Mouse (Mus musculus): Measurements from ENCODE around the gene Peli1.

Peli1 gene

GRCm38 (mm10) chr11:21091067-21091427 lies at the start of gene Peli1:
Peli1 (plus strand) TSS chr11:21091291.
- peak; percentile 91 to 95 for DNase-seq

- DNase-seq: no peak
These were observed 48.5 kb upstream of the Peli1 start for GRCm38 (mm10) chr11:21042590-21042989.

- DNase-seq: no peak
These were observed 44.9 kb upstream of the Peli1 start for GRCm38 (mm10) chr11:21046188-21046587.

GRCm38 (mm10) chr11:21047921-21048320 lies 43.2 kb upstream of the Peli1 start:
- no peak for DNase-seq

GRCm38 (mm10) chr11:21051716-21052115 lies 39.4 kb upstream of the Peli1 start:
- no peak for DNase-seq

GRCm38 (mm10) chr11:21054587-21054986 lies 36.5 kb upstream of the Peli1 start:
- DNase-seq: no peak

- no peak for DNase-seq
These were observed 34.8 kb upstream of the Peli1 start for GRCm38 (mm10) chr11:21056109-21056850.

- DNase-seq: no peak
These were observed 33.3 kb upstream of the Peli1 start for GRCm38 (mm10) chr11:21057511-21058414.

- no peak for DNase-seq
These were observed 32.7 kb upstream of the Peli1 start for GRCm38 (mm10) chr11:21058415-21058781.

- DNase-seq: no peak
These were observed 30.6 kb upstream of the Peli1 start for GRCm38 (mm10) chr11:21060386-21061074.

GRCm38 (mm10) chr11:21061075-21061403 lies 30.1 kb upstream of the Peli1 start:
- no peak for DNase-seq

- peak; percentile 33 to 58 for DNase-seq
These were observed 29.7 kb upstream of the Peli1 start for GRCm38 (mm10) chr11:21061431-21061830.

- DNase-seq: no peak
These were observed 29.0 kb upstream of the Peli1 start for GRCm38 (mm10) chr11:21062071-21062470.

- DNase-seq: no peak
These were observed 27.8 kb upstream of the Peli1 start for GRCm38 (mm10) chr11:21063271-21063670.

- DNase-seq: no peak
These were observed 11.7 kb upstream of the Peli1 start for GRCm38 (mm10) chr11:21079400-21079799.

GRCm38 (mm10) chr11:21079851-21080362 lies 11.2 kb upstream of the Peli1 start:
- no peak for DNase-seq

GRCm38 (mm10) chr11:21081169-21081568 lies 9.9 kb upstream of the Peli1 start:
- DNase-seq: no peak

- DNase-seq: no peak
These were observed 8.4 kb upstream of the Peli1 start for GRCm38 (mm10) chr11:21082711-21083110.

- DNase-seq: no peak
These were observed 2.7 kb upstream of the Peli1 start for GRCm38 (mm10) chr11:21088356-21088755.

GRCm38 (mm10) chr11:21089571-21089970 lies 1.5 kb upstream of the Peli1 start:
- no peak for DNase-seq

GRCm38 (mm10) chr11:21091428-21092405 lies 626 bp downstream of the Peli1 start:
- peak; percentile 73 to 80 for DNase-seq

- no peak for DNase-seq
These were observed 1.5 kb downstream of the Peli1 start for GRCm38 (mm10) chr11:21092621-21093020.
